Mouse (Mus musculus): ENCODE measurements around the gene Prps1l1.

Gene Prps1l1

DNA sequence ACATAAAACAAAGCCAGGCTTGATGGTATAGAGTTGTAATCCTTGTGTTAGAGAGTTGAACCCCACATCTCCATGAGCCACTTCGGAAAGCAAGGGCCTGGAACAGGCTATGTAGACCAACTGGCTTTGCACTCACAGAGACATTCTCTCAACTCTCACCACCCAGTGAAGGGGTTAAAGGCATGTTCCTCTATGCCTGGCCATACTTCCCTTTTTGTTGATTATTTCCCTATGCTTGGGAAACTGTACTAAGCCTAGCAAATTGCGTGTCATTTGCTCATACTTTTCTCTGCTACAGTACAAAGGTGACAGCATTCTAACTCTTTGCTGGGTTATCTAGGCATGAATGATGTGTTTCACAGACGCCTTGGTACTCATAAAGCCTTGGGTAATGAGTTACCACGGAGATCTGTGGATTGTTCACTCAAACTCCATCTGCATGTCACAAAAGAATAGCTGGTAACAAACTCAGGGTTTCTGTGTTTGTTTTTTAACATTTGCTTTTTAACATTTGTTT, 41.4 kb downstream of the Prps1l1 start:
- no peak for DNase-seq (ENCODE audit: low spot score)

DNA sequence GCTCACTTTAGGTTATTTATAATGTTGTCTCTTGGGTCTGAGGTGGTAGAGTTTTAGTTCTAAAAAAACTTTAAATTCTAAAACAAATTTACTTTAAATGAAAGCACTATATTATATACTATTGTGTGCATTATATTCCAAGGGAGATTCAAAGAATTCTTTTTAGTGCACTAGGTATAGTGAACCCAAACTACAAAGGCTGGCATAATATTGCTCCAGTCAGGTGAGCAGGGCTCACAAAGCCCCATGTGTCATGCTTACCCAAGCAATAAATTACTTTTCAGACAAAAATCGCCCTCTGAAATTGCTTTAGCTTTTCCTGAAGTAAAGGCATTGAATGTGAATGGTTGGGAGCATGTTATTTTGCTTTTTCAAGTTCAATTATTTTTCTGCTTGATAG, 43.0 kb downstream of the Prps1l1 start:
- no peak for DNase-seq (ENCODE audit: low spot score)
